Mouse (Mus musculus) myocyte (in vitro differentiated cells): ENCODE data around the gene Emc1.

Experiments
- CEBPB ChIP-seq: IDR thresholded peaks from 2 replicates; pipeline ENCODE4 v1.6.1; 2011; ENCODE audit warnings: mild to moderate bottlenecking, moderate library complexity; ENCODE audit not compliant: poor library complexity, insufficient read depth, severe bottlenecking
- E2F4 ChIP-seq: IDR thresholded peaks from one replicate; pipeline ENCODE4 v1.6.1; 2011; ENCODE audit warnings: mild to moderate bottlenecking, control low read depth, moderate library complexity; ENCODE audit not compliant: insufficient read depth
- MAX ChIP-seq: IDR thresholded peaks from one replicate; pipeline ENCODE4 v1.6.1; 2011; ENCODE audit warnings: low read depth, mild to moderate bottlenecking, control low read depth
- MYOD1 ChIP-seq, 3 experiments: IDR thresholded peaks; one replicate each; pipeline ENCODE4 v1.6.1; 2011; ENCODE audit warnings: control low read depth in 2 of 3, low read depth in 2 of 3, mild to moderate bottlenecking in 2 of 3, moderate library complexity in 1 of 3; ENCODE audit not compliant: insufficient read length in 2 of 3, control insufficient read depth in 1 of 3
- MYOG ChIP-seq, 3 experiments: IDR thresholded peaks; one replicate each; pipeline ENCODE4 v1.6.1; 2011; ENCODE audit warnings: control low read depth in 2 of 3, low read depth in 2 of 3, mild to moderate bottlenecking in 2 of 3; ENCODE audit not compliant: insufficient read length in 2 of 3, control insufficient read depth in 1 of 3, insufficient read depth in 1 of 3
- POLR2A ChIP-seq: IDR thresholded peaks from one replicate; pipeline ENCODE4 v1.6.1; 2011; ENCODE audit warnings: low read depth, mild to moderate bottlenecking, control low read depth, moderate library complexity; ENCODE audit not compliant: insufficient read length
- POLR2AphosphoS2 ChIP-seq: IDR thresholded peaks from one replicate; pipeline ENCODE4 v1.6.1; 2011; ENCODE audit warnings: low read depth, control low read depth; ENCODE audit not compliant: insufficient read length
- REST ChIP-seq: IDR thresholded peaks from one replicate; pipeline ENCODE4 v1.6.1; 2011; ENCODE audit warnings: mild to moderate bottlenecking, control low read depth, moderate library complexity; ENCODE audit not compliant: insufficient read depth, insufficient read length
- SRF ChIP-seq: IDR thresholded peaks from one replicate; pipeline ENCODE4 v1.6.1; 2011; ENCODE audit warnings: low read depth; ENCODE audit not compliant: control insufficient read depth, insufficient read length
- TCF12 ChIP-seq: IDR thresholded peaks from one replicate; pipeline ENCODE4 v1.6.1; 2011; ENCODE audit warnings: mild to moderate bottlenecking, control low read depth; ENCODE audit not compliant: poor library complexity, insufficient read depth, severe bottlenecking
- TCF3 ChIP-seq: IDR thresholded peaks from one replicate; pipeline ENCODE4 v1.6.1; 2011; ENCODE audit warnings: low read depth, control low read depth; ENCODE audit not compliant: insufficient read length
- USF1 ChIP-seq: IDR thresholded peaks from one replicate; pipeline ENCODE4 v1.6.1; 2011; ENCODE audit warnings: low read depth, mild to moderate bottlenecking, control low read depth, moderate library complexity

DNA sequence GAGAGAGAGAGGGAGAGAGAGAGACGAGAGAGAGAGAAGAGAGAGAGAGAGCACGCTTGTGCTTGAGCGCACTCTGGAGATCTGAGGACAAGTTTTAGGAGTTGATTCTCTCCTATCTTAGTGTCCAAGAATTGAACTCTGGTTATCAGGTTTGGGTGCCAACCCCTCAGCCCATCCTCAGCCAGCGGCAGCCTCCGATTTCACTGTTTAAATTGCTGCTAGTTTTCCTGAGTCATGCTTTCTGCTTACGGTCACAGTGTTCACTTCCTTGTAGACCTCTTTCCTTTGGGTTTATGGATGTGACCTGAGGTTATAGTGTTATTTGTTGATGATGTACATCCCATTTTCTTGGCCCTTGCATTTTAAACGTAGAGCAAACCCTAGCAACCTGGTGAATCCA is 29.8 kb downstream of the Emc1 start:
- TF ChIP-seq TCF12: no peak
- no peak for TF ChIP-seq POLR2A
- TF ChIP-seq CEBPB: no peak
- TF ChIP-seq USF1: no peak
- no peak for TF ChIP-seq E2F4
- no peak for TF ChIP-seq POLR2AphosphoS2
- TF ChIP-seq MAX: no peak
- TF ChIP-seq MYOG (IDR thresholded peaks at IDR 0.05; ENCODE audit: control insufficient read depth in 1 of 3, insufficient read depth in 1 of 3, insufficient read length in 2 of 3, low read depth in 2 of 3): no peak
- TF ChIP-seq MYOD1 (IDR thresholded peaks at IDR 0.05; ENCODE audit: control insufficient read depth in 1 of 3, insufficient read length in 2 of 3, low read depth in 2 of 3): no peak
- TF ChIP-seq TCF3: no peak
- TF ChIP-seq SRF: no peak
- no peak for TF ChIP-seq REST
